Mouse (Mus musculus) ES-E14 (cell line): ENCODE measurements around the gene Nap1l1.

Source experiments
- CHD2 ChIP-seq: IDR thresholded peaks from 2 replicates; pipeline ENCODE4 v1.6.1; 2014; ENCODE audit warnings: mild to moderate bottlenecking, low read depth, low read length, inconsistent platforms
- HCFC1 ChIP-seq: IDR thresholded peaks from 2 replicates; pipeline ENCODE4 v1.6.1; 2012; ENCODE audit warnings: low read length, inconsistent platforms, borderline replicate concordance; ENCODE audit not compliant: insufficient read depth
- MAFK ChIP-seq: IDR thresholded peaks from 2 replicates; pipeline ENCODE4 v1.6.1; 2014; ENCODE audit warnings: mild to moderate bottlenecking, low read depth, low read length, inconsistent platforms; ENCODE audit not compliant: insufficient read depth
- ZC3H11A ChIP-seq: IDR thresholded peaks from 2 replicates; pipeline ENCODE4 v1.6.1; 2012; ENCODE audit warnings: low read depth, mild to moderate bottlenecking, inconsistent platforms, low read length, borderline replicate concordance
- ZNF384 ChIP-seq: IDR thresholded peaks from 2 replicates; pipeline ENCODE4 v1.6.1; 2012; ENCODE audit warnings: low read depth, low read length, inconsistent platforms

DNA sequence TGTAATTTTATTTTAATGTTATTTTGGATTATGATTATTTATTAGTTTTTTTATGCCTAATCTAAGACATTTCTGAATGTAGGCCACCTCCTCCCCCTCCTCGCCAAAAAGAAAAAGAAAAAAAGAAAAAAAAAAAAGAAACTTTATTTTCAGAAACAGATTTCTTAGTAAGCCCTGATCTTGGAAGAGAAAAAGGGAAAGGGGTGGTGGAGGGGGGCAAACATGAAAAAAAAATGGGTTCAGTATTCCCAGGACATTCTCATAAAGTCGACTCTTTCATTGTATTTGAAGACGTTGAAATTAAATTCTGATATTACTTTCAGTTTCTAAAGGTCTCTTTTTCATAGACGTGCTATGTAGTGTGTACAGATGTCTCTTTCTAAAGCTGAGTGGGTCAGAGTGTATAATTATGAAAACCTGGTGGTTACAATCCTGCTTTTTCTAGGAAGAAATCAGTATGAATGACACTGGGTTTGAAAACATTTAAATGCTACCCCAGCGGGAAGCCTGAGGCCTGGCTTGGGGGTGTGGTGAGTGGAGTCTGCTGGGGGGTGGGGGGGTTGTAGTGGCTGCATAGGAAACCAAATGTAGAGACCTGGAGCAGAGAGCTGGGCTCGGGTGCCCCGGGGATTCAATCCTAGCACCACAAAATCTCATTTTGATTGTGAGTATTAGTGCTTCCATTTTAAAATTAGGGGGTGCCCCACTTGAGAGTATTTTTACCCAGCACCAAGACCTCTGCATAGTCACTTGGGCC is 35.5 kb downstream of the Nap1l1 start:
- TF ChIP-seq MAFK, result no peak
- no peak for TF ChIP-seq CHD2
- TF ChIP-seq ZC3H11A, result no peak
- no peak for TF ChIP-seq HCFC1
- TF ChIP-seq ZNF384, result 0 out of 2 replicates have a peak, but pooled peaks have one; percentile 13
